Mouse (Mus musculus): ENCODE results near the gene Furin.

The Furin gene

GRCm38 (mm10) chr7:80429661-80430060 lies 24.4 kb upstream of the Furin start:
- intact Hi-C loops (cut with DNase I) = no loop called here

DNA sequence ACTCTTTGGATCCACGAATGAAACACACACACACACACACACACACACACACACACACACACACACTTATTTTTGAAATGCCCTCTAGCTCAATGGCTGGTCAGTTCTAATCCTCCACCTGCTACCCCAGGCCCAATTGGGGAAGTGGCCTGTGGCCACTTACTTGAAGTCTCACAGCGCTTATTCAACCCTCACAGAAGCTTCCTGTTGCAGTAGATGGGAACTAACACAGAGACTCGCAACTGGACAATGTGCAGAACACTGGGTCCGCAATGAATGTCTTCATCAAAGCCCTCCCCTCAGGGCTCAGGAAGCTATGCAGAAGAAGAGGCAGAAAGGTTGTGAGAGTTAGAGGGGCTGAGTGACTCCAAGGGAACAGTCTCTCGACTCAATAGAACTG lies 22.5 kb upstream of the Furin start:
- intact Hi-C loops (cut with DNase I) = no loop called here

DNA sequence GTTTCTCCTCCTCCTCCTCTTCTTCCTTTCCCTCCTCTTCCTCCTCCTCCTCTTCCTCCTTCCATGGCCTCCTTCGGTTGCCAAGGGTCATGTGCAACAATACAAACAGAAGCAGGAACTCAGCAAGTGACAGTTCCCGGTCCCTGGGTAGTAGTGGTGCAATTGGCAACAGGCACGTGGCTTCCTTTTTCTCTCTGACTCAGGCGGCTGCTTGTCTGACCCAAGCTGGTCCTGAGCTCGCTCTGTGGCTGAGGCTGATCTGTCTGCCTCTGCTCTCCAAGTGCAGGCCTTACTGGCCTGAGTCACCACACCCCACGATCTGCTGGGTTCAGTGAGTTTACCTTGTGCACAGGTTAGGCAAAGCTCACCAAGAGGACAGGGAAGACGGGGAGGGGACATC lies 21.1 kb upstream of the Furin start:
- intact Hi-C loops (cut with DNase I) = no loop called here

DNA sequence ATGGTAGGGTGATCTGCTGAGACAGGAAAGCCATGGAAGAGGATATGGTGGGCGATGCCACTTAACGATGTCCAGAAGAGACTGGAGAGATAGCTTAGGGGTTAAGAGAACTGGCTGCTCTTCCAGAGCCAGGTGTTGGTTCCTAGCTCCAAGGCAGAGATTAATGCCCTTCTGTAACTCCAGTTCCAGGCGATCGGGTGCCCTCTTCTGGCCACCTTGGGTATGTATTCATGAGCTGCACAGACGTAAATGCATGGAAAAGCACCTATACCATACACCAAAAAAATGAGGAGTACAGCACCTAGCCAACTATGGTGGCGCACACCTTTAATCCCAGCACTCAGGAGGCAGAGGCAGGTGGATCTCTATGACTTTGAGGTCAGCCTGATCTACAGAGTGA lies 19.5 kb upstream of the Furin start:
- intact Hi-C loops (cut with DNase I) = no loop called here

- intact Hi-C loops (cut with DNase I) = no loop called here
Observed at GRCm38 (mm10) chr7:80422759-80423480, 17.7 kb upstream of the Furin start.

- intact Hi-C loops (cut with DNase I) = no loop called here
Observed at GRCm38 (mm10) chr7:80421576-80421975, 16.3 kb upstream of the Furin start.

- intact Hi-C loops (cut with DNase I) = no loop called here
Observed at GRCm38 (mm10) chr7:80420586-80420985, 15.3 kb upstream of the Furin start.

- intact Hi-C loops (cut with DNase I) = no loop called here
Observed at GRCm38 (mm10) chr7:80419278-80419677, 14.0 kb upstream of the Furin start.

DNA sequence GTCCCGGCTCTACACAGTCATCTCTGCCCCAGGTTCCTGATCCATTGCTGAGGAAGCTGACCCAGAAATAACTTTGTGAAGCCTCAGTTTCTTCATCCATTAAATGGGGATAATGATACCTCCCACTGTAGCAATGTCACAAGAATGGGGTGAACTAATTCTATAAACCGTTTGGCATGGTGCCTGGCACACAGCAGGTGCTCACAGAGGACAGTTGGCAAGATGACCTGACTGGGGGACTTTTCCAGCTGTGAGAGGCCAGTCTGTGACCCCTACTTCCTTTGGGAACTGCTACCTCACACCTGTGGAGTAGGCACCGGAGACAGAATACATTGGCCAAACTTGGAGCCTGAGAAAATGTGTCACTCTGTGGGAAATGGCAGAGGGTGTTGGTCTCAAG lies 12.8 kb upstream of the Furin start:
- intact Hi-C loops (cut with DNase I) = no loop called here

DNA sequence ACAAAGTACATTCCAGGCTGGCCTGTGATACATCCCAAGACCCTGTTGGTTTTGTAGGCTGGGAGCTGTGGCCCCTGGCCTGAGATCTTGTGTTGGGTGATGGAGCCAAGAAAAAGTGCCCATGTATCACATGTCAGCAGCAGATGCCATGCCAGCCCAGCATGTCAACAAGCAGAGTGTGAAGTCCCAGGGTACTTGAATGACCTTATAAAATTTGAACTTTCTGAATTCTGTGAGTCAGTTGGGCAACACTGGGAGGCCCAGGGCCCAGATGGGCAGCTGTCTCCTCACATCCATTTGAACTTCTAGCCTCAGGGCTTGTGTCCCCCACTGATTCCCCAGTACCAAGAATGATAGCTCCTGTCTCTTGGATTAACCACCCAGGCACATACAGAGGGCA lies 12.4 kb upstream of the Furin start:
- intact Hi-C loops (cut with DNase I) = no loop called here

GRCm38 (mm10) chr7:80416969-80417368 lies 11.7 kb upstream of the Furin start:
- intact Hi-C loops (cut with DNase I) = no loop called here

DNA sequence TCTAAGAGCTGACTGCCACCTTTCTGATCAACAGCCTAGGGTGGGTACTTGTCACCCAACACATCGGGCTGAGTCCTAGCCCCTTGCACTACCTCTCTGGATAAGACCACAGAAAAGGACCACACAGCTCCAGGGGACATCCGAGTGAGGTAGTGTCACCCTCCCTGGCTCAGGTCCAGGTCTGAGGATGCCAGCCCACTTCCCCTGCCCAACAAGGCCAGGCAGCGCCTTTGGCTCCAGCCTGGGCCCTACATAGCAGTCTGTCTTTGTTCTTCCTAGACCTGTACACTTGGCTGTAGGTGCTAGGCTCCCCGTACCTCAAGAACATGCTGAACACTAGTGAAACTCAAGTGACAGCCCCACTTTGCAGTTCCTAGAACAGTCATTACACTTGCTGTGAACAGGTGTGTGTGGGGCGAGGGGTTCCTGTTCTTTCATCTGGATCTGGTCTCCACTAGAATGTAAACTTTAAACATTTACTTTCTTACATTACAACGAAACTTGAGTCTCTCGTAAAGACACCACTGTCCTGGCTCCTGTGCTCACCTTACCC lies 9.1 kb upstream of the Furin start:
- intact Hi-C loops (cut with DNase I) = no loop called here

DNA sequence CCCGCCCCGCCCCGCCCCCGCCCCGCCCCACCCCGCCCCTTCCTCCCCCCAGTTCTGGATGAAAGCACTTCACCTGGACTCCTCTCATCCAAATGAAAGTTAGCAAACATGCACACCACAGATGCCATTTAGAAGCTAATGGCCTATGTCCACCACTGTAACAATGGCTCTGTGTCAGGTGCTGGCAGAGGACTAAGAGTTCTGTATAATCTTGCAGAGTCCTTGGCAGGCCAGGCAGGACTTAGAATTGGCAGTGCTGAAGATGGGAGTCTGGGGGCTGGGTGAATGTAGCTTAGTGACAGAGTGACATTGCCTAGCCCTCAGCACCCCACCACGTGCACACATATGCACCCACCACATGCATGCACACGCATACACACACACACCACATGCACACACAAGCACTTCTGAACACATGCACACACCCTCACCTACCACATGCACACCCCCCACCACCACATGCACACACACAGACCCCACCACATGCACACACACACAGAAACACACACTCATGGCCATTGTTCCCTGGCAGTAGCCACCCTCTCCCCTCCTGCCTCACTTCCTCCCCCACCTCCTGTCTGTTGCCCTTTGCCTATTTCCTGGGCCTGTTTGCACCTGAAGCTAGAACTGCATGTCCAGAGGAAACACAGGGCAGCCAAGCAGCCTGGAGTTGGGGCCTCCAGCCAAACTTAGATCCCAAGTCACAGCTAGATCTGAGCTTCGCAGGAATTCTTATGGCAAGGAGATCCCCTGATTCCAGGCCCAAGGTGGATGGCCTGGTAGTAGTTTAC lies 8.5 kb upstream of the Furin start:
- intact Hi-C loops (cut with DNase I) = no loop called here

DNA sequence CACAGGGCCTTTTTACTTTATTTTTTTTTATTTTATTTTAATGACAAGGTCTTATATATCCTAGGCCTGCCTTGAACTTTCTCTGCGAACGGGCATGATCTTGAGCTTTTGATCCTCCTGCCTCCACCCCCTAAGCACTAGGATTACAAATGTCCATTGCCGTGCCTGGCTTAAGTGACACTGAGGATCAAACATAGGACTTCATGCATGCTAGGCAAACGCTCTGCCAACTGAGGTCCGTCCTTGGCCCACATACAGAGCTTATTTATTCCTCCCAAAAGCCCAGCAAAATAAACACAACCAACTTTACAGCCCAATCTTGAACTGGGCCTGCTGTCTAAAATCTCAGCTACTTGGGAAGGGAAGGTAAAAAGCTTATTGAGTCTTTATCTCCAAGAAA lies 7.5 kb upstream of the Furin start:
- intact Hi-C loops (cut with DNase I) = no loop called here

- intact Hi-C loops (cut with DNase I) = no loop called here
Observed at GRCm38 (mm10) chr7:80412279-80412678, 7.0 kb upstream of the Furin start.

GRCm38 (mm10) chr7:80410380-80410779 lies 5.1 kb upstream of the Furin start:
- intact Hi-C loops (cut with DNase I) = no loop called here

- intact Hi-C loops (cut with DNase I) = no loop called here
Observed at GRCm38 (mm10) chr7:80407712-80408111, 2.5 kb upstream of the Furin start.

DNA sequence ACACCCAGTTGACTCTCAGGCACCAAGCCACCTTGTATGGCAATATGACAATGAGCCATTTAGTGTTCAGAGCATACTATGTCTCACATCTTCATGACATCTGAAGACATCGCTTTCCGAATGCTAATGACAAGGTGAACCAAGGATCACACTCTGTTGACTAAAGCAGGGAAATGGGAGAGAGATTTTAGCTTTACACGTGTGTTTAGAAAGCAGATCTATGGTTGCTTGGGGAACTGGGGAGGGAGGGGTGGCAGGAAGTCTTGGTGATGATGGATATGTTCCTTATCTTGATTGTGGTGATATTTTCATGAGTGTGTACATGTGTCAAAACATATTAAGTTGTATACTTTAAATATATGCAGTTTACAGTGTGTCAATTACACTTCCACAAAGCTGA lies 950 bp upstream of the Furin start:
- intact Hi-C loops (cut with DNase I) = no loop called here

- intact Hi-C loops (cut with DNase I) = no loop called here
Observed at GRCm38 (mm10) chr7:80404101-80404894, 938 bp downstream of the Furin start.

DNA sequence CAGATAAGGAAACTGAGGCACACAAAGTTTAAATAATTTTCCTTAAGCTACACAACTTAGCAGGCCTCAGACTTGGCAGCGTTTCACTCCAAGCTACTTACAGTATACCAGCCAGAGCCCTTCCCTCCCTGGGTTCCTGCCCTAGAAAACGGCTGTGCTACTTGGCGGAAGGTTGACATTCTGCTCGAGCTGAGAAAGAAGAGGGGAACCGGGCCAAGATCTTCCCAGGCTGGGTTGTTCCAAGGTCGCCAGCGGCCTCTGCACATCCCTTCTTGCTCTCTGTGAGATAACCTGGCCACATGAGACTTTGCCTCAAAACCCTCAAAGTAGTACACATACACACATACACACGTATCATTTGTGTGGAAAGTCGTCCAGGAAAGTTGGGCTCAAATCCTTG lies 1.7 kb downstream of the Furin start:
- intact Hi-C loops (cut with DNase I) = no loop called here

- intact Hi-C loops (cut with DNase I) = no loop called here
Observed at GRCm38 (mm10) chr7:80402651-80403321, 2.5 kb downstream of the Furin start.
